Mouse (Mus musculus) adrenal gland, postnatal 25 days (tissue): ENCODE measurements around the gene Pyroxd2. TPM values are rescaled to one million over a fixed set of nuclear protein-coding genes. Genes with fewer than 3 reads are reported as not detected.
"Not testable (repeated sequence)": the region's sequence is repeated elsewhere in the genome, so short reads cannot be mapped to it uniquely, and the experiment has no call there.

Experiments used
- DNase-seq: peaks from one replicate; pipeline ENCODE4 v3.0.0; 2021; ENCODE audit warnings: mixed read lengths
- total RNA-seq: library from RNA; stranded (reverse); gene quantifications from 2 replicates; pipeline ENCODE4 v1.2.3, GENCODE M21; 2021

Pyroxd2 gene
- total RNA-seq, 1 experiment from 2014 or later = 47.5 TPM

DNA sequence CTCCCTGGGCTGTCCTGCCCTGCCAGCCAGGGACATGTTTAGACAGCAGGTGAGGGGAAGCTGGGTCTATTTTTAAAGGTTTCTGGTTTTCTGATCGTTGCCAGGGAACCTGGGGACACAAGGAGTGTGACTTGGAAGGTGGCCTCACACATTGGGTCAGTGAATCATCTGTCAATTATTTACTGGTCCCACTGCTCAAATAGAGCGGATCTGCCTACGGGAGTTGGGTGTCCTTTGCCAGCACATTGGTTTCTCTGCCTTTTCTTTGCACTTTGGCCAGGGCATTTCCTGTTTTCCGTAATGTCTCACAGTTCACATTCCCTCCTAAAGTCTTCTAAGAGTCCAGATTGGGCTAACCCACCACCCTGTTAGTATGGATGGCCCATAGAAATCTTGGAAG is 62.8 kb downstream of the Pyroxd2 start:
- DNase-seq = no peak

DNA sequence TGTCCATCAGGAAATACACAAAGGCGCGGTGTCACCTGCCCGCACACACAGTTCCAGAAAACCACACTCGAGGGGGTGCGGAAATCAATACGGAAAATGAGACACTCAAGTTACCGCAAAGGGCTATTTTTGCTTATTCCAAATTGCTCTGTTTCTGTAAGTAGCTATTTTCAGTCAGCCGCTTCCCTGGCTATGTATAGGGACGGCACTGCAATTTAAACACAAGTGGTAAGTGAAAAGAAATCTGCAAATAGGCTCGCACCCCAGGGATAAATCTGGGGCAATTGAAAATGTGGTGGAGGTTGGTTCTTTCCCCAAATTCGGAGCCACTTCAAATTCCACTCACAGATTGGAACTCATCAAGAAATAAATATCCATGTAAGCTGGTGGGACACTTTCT is 63.3 kb downstream of the Pyroxd2 start:
- DNase-seq = no peak

GRCm38 (mm10) chr19:42682776-42683175 is 69.8 kb downstream of the Pyroxd2 start:
- not testable (repeated sequence) for DNase-seq

GRCm38 (mm10) chr19:42678191-42678590 is 74.4 kb downstream of the Pyroxd2 start:
- DNase-seq = no peak

GRCm38 (mm10) chr19:42677452-42677851 is 75.1 kb downstream of the Pyroxd2 start:
- DNase-seq = no peak

- DNase-seq = no peak
Observed at GRCm38 (mm10) chr19:42676931-42677330, 75.6 kb downstream of the Pyroxd2 start.

Other genes with a start within 250 kb of the Pyroxd2 start
- gene R3hcc1l, start 234.0 kb downstream of the Pyroxd2 start, total RNA-seq = 21.1 and 30.9 TPM in 2 replicates
- gene Loxl4, start 140.0 kb downstream of the Pyroxd2 start, total RNA-seq = 2.1 and 2.2 TPM in 2 replicates
- gene Hps1, start 27.2 kb upstream of the Pyroxd2 start, total RNA-seq = 25.2 and 30.3 TPM in 2 replicates